ENCODE assay signal across 16 mouse cellular contexts in the genomic region with DNA sequence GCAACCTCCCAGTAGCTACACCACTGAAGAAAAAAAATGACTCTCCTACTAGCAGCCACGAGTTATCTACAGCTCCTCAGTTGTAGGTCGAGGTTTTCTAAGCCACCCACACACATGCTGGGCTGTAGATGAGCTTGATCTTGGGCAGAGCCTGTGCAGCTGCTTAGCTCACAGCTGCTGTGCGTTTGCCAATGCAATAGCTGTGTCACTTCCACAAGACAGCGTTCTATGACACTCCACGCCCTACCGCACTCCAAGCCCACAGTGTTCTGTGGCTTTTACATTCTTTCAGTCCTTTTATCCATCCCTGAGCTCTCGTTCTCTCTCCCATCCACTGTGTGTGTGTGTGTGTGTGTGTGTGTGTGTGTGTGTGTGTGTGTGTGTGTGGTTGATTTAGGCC. TPM values are rescaled to one million over a fixed set of nuclear protein-coding genes. Genes with fewer than 3 reads are reported as not detected.
"Had no signal": no experiment of that assay in that cellular context is flagged by ENCODE, and none has a peak within 500 bp of the region (broad histone marks: within the 10 kb centered on the region; RNA-seq: fewer than 3 reads in every experiment).

No protein-coding gene starts in this region.

- ATAC-seq: liver, embryonic 12.5 days; midbrain, embryonic 13.5 days; midbrain, embryonic 16.5 days had no signal

- DNase-seq: kidney, adult 18-20 months; kidney, adult 9 months; kidney, postnatal 25 days; layer of hippocampus, adult 9-11 months; liver; lung, adult 18-20 months; lung, postnatal 10 days; lung, postnatal 36 days; thymus, postnatal 25 days had no signal

RNA-seq across cellular contexts. Expression of a gene that starts 4.8 kb away (rescaled TPM):
- total RNA-seq: layer of hippocampus, adult 2 months; layer of hippocampus, postnatal 25 days; left cerebral cortex, adult 18-20 months; left cerebral cortex, postnatal 25 days had no signal
